8 mouse cellular contexts compared by ENCODE assay signal in genomic region chr13:37969337-37969736, GRCm38 (mm10). TPM values are rescaled to one million over a fixed set of nuclear protein-coding genes. Genes with fewer than 3 reads are reported as not detected.
DNase-seq lines count a peak whose midpoint lies in the region; ATAC-seq and TF ChIP-seq lines count a peak whose summit lies in the region.

No protein-coding gene starts in this region.

- H3K4me3 ChIP-seq in CH12.LX (replicated peaks in 1 of 3; ENCODE audit: low read depth in 2 of 3, low read length in 2 of 3, poor library complexity in 1 of 3), result no peak overlapping the region
- H3K4me3 ChIP-seq in heart, embryonic 13.5 days, result no peak overlapping the region
- H3K4me3 ChIP-seq in lung, postnatal 0 days (ENCODE audit: low read depth, low read length), result no peak overlapping the region

- no peaks in the 10 kb centered on the region for H3K79me2 ChIP-seq in CH12.LX (replicated peaks; ENCODE audit: control insufficient read depth, extremely low read depth, insufficient read depth, poor library complexity, severe bottlenecking)

- peaks cover 13 to 66% of the 10 kb centered on the region in 2 experiments for H3K4me1 ChIP-seq in CH12.LX (ENCODE audit: control insufficient read depth in 1 of 2, insufficient read depth in 2 of 2)
- peaks cover 41% of the 10 kb centered on the region for H3K4me1 ChIP-seq in heart, embryonic 13.5 days
- peaks cover 5% of the 10 kb centered on the region; the same call in 1 of the 2 replicates for H3K4me1 ChIP-seq in lung, postnatal 0 days (ENCODE audit: insufficient read depth, low read depth, low read length)

- TF ChIP-seq EP300 in CH12.LX (IDR thresholded peaks at IDR 0.05; ENCODE audit: low read length), result no peak
- TF ChIP-seq EP300 in lung, postnatal 0 days (IDR thresholded peaks at IDR 0.05), result no peak

- no peak for TF ChIP-seq POLR2A in CH12.LX (IDR thresholded peaks at IDR 0.05; ENCODE audit: low read depth, low read length)

- 8% methylated on average over 14 of the region's 14 CpGs for WGBS in heart, embryonic 13.5 days
- 7% methylated on average over 14 of the region's 14 CpGs for WGBS in lung, postnatal 0 days

- peaks cover 18 to 38% of the 10 kb centered on the region in 2 experiments for H3K36me3 ChIP-seq in CH12.LX (replicated peaks in 1 of 2; ENCODE audit: control insufficient read depth in 1 of 2, insufficient read depth in 1 of 2, low read length in 1 of 2)
- H3K36me3 ChIP-seq in heart, embryonic 13.5 days, result no peaks in the 10 kb centered on the region
- H3K36me3 ChIP-seq in lung, postnatal 0 days (ENCODE audit: insufficient read depth, low read length), result no peaks in the 10 kb centered on the region

- H3K27ac ChIP-seq in CH12.LX (ENCODE audit: insufficient read depth, low read depth), result no peak overlapping the region
- no peak overlapping the region for H3K27ac ChIP-seq in heart, embryonic 13.5 days (replicated peaks)
- no peak overlapping the region for H3K27ac ChIP-seq in lung, postnatal 0 days (ENCODE audit: low read length)

- H3K9ac ChIP-seq in CH12.LX (ENCODE audit: insufficient read depth, low read depth), result no peak overlapping the region
- H3K9ac ChIP-seq in heart, embryonic 13.5 days, result no peak overlapping the region
- H3K9ac ChIP-seq in lung, postnatal 0 days (replicated peaks; ENCODE audit: low read depth), result no peak overlapping the region

- in situ Hi-C loops in CH12.LX (cut with MboI; ENCODE audit: low pct_ligation_motif_present, low pct_unique_long_range_greater_than_20kb, low sequenced_read_pairs), result loop anchor here (25.0 kb wide), 1 partner anchor 432 kb away; no protein-coding TSS in a partner anchor

- no peak overlapping the region for H3K4me2 ChIP-seq in CH12.LX (ENCODE audit: insufficient read depth, low read depth, poor library complexity, severe bottlenecking)
- 0 out of 2 replicates have a peak overlapping the region, but pooled peaks have one; percentile 31 for H3K4me2 ChIP-seq in heart, embryonic 13.5 days
- no peak overlapping the region for H3K4me2 ChIP-seq in lung, postnatal 0 days (replicated peaks; ENCODE audit: low read depth, low read length)

- TF ChIP-seq CTCF in CH12.LX (conservative IDR thresholded peaks at IDR 0.05 in 1 of 2, IDR thresholded peaks at IDR 0.05 in 1 of 2; ENCODE audit: low read depth in 2 of 2, low read length in 2 of 2), result peak; percentile 89 to 94
- peak; percentile 95 for TF ChIP-seq CTCF in lung, postnatal 0 days (IDR thresholded peaks at IDR 0.05)

- H3K27me3 ChIP-seq in CH12.LX (replicated peaks), result no peaks in the 10 kb centered on the region
- H3K27me3 ChIP-seq in heart, embryonic 13.5 days (replicated peaks), result no peaks in the 10 kb centered on the region
- H3K27me3 ChIP-seq in lung, postnatal 0 days (replicated peaks; ENCODE audit: insufficient read depth, low read length), result no peaks in the 10 kb centered on the region

- peak; percentile 74 for DNase-seq in CH12.LX (ENCODE audit: extremely low read depth)
- DNase-seq in adrenal gland, postnatal 14 days, result peak; percentile 93
- peak; percentile 85 for DNase-seq in embryo, embryonic 9.5 days (ENCODE audit: extremely low spot score)
- peak; percentile 73 to 91 for DNase-seq in layer of hippocampus, adult 8-10 months (ENCODE audit: low spot score in 2 of 2)
- peak; percentile 83 for DNase-seq in lung, postnatal 0 days (ENCODE audit: low spot score)
- peak; percentile 85 for DNase-seq in ovary, postnatal 36 days (ENCODE audit: low spot score)
- peak; percentile 78 to 89 for DNase-seq in thymus, postnatal 36 days

- no peak for ATAC-seq in heart, embryonic 13.5 days (ENCODE audit: extremely low read depth, insufficient number of reproducible peaks, low FRiP score, low TSS enrichment)
- peak; percentile 27; the same call in 1 of the 2 replicates for ATAC-seq in lung, postnatal 0 days

- H3K9me3 ChIP-seq in CH12.LX (replicated peaks; ENCODE audit: low read length), result no peaks in the 10 kb centered on the region
- no peaks in the 10 kb centered on the region for H3K9me3 ChIP-seq in heart, embryonic 13.5 days
- no peaks in the 10 kb centered on the region for H3K9me3 ChIP-seq in lung, postnatal 0 days (ENCODE audit: low read length)

- dilution Hi-C loops in CH12.LX (cut with MboI; ENCODE audit: extremely low pct_ligation_motif_present, extremely low pct_unique_long_range_greater_than_20kb, low sequenced_read_pairs), result no loop called here

- peak; percentile 88 for TF ChIP-seq RAD21 in CH12.LX (IDR thresholded peaks at IDR 0.05; ENCODE audit: low read depth, low read length)

TF ChIP-seq in CH12.LX, 34 proteins besides CTCF, POLR2A, EP300 and RAD21:
- no peak for TF ChIP-seq TBP (conservative IDR thresholded peaks at IDR 0.05; ENCODE audit: low read depth, low read length)
- TF ChIP-seq MEF2A (IDR thresholded peaks at IDR 0.05; ENCODE audit: borderline replicate concordance, low read depth, low read length), result no peak
- no peak for TF ChIP-seq PAX5 (IDR thresholded peaks at IDR 0.05; ENCODE audit: low read length)
- no peak for TF ChIP-seq ZMIZ1 (IDR thresholded peaks at IDR 0.05; ENCODE audit: low read depth, low read length)
- TF ChIP-seq E2F4 (IDR thresholded peaks at IDR 0.05; ENCODE audit: insufficient replicate concordance, low read depth, low read length), result no peak
- no peak for TF ChIP-seq HCFC1 (IDR thresholded peaks at IDR 0.05; ENCODE audit: low read depth, low read length)
- TF ChIP-seq SMC3 (IDR thresholded peaks at IDR 0.05; ENCODE audit: low read depth, low read length), result peak; percentile 76
- peak; percentile 17; the same call in 1 of the 2 replicates for TF ChIP-seq ZC3H11A (IDR thresholded peaks at IDR 0.05; ENCODE audit: low read depth, low read length)
TF ChIP-seq in CH12.LX: peak in this region for 2.

RNA-seq across cellular contexts. Expression of gene Ssr1, which starts 24.7 kb away (rescaled TPM):
- total RNA-seq in CH12.LX (2012; rRNA removed) (67.1 and 85.9 TPM in 2 replicates), CH12.LX (2014; rRNA removed) (145 and 150 TPM in 2 replicates)
- 163 and 167 TPM in 2 replicates for polyA plus RNA-seq in CH12.LX (2012; ENCODE audit: insufficient read length, low read depth)
- 131 and 135 TPM in 2 replicates for total RNA-seq in adrenal gland, postnatal 14 days (2021)
- 89.0 and 97.0 TPM in 2 replicates for polyA plus RNA-seq in heart, embryonic 13.5 days (2015; fragmentation: Nextera tagmentation; extraction: Ambion mirVana)
- 100 to 1,000 TPM in 1 of 4 experiments, 10 to 100 TPM in 3; 92.0 to 103 (median 98.7) TPM for total RNA-seq in layer of hippocampus, adult 8-10 months (2022)
- 95.5 and 96.2 TPM in 2 replicates for polyA plus RNA-seq in lung, postnatal 0 days (2015; fragmentation: Nextera tagmentation; extraction: Ambion mirVana)
